Mouse (Mus musculus): ENCODE measurements around the gene Krtap28-10. TPM values are rescaled to one million over a fixed set of nuclear protein-coding genes. Genes with fewer than 3 reads are reported as not detected.
A peak's percentile ranks its signal among the peaks of the same experiment; 100 is the strongest.

Gene Krtap28-10
- total RNA-seq (2021) (not detected), polyA plus RNA-seq (2012; rRNA removed) (not detected in 2 replicates)
- long read RNA-seq: 0 reads

GRCm38 (mm10) chr1:83042380-83042779, at the start of gene Krtap28-10:
Gene Krtap28-10, minus strand, starts transcription at chr1:83042480.
- 83% methylated on average over 2 of the region's 2 CpGs for whole genome bisulfite sequencing
- H3K79me2 ChIP-seq (replicated peaks; ENCODE audit: control insufficient read depth, insufficient read depth, low read length): no peaks in the 10 kb centered on the region
- H3K4me1 ChIP-seq (ENCODE audit: control insufficient read depth, insufficient read depth, low read length): no peaks in the 10 kb centered on the region
- no peaks in the 10 kb centered on the region for H3K36me3 ChIP-seq (ENCODE audit: control insufficient read depth, insufficient read depth, low read length)
- H3K4me3 ChIP-seq: no peak within 1 kb of the TSS
- H3K27me3 ChIP-seq (ENCODE audit: control insufficient read depth, insufficient read depth, low read length): no peaks in the 10 kb centered on the region; the same call in 1 of the 2 replicates
- intact Hi-C loops (cut with DNase I): no loop called here
- DNase-seq: no peak
- no peak within 1 kb of the TSS for H3K27ac ChIP-seq
- TF ChIP-seq EP300 (IDR thresholded peaks at IDR 0.05; ENCODE audit: insufficient read depth, low read depth, low read length) (no peak), POLR2A (IDR thresholded peaks at IDR 0.05; ENCODE audit: insufficient read depth, low read depth, low read length) (no peak), CTCF (IDR thresholded peaks at IDR 0.05) (no peak)
- H3K9ac ChIP-seq (ENCODE audit: low read depth, low read length): no peak within 1 kb of the TSS

DNA sequence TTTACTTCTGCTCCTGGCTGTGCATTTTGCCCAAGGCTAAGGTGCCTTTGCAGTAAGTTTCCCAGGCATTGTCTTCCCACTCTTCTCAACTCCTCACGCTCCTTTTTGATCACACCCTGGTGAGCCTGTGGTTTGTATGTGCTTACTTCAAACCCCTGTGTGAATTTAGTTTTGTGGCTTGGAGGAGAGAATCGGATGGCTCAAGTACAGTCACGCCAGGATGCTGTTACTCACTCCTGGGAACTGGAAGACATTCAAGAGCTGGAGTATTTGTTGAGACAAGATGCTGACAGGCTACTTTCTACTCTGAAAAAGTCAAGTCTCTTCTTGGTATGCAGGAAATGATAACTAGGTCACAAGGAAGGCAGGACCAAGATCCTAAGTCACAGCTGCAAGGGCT, 49.0 kb upstream of the Krtap28-10 start:
- Histone ChIP-seq H3K36me3 (ENCODE audit: control insufficient read depth, insufficient read depth, low read length) (no peaks in the 10 kb centered on the region), H3K27me3 (ENCODE audit: control insufficient read depth, insufficient read depth, low read length) (no peaks in the 10 kb centered on the region), H3K27ac (no peak overlapping the region), H3K4me3 (no peak overlapping the region), H3K9ac (ENCODE audit: low read depth, low read length) (no peak overlapping the region), H3K79me2 (replicated peaks; ENCODE audit: control insufficient read depth, insufficient read depth, low read length) (no peaks in the 10 kb centered on the region), H3K4me1 (ENCODE audit: control insufficient read depth, insufficient read depth, low read length) (no peaks in the 10 kb centered on the region)
- no peak for TF ChIP-seq CTCF (IDR thresholded peaks at IDR 0.05)
- no peak for TF ChIP-seq EP300 (IDR thresholded peaks at IDR 0.05; ENCODE audit: insufficient read depth, low read depth, low read length)
- TF ChIP-seq POLR2A (IDR thresholded peaks at IDR 0.05; ENCODE audit: insufficient read depth, low read depth, low read length): no peak
- DNase-seq: no peak
- 53% methylated on average over 3 of the region's 3 CpGs for WGBS
- intact Hi-C loops (cut with DNase I): no loop called here

DNA sequence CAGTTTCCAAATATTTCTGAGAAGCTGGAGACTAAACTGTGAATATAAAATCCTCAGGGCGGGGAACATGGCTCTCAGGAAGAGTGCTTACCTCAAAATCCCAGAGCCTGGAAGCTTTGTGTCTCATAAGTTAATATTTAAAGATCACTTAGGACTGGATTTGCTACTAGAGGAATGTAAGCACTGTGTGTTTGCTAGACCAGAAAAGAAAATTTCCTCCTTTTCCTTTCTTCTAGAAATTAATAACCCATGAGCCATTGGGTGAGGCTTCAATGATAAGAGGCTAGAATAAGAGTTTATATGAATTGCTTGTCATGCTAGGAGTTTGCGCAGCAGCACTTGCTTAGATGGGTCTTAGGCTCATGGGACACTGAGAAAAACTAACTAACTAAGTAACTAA, 42.5 kb upstream of the Krtap28-10 start:
- intact Hi-C loops (cut with DNase I): no loop called here
- no peaks in the 10 kb centered on the region for H3K4me1 ChIP-seq (ENCODE audit: control insufficient read depth, insufficient read depth, low read length)
- no peaks in the 10 kb centered on the region for H3K79me2 ChIP-seq (replicated peaks; ENCODE audit: control insufficient read depth, insufficient read depth, low read length)
- no peaks in the 10 kb centered on the region for H3K27me3 ChIP-seq (ENCODE audit: control insufficient read depth, insufficient read depth, low read length)
- WGBS: 88% methylated on average over 2 of the region's 2 CpGs
- H3K9ac ChIP-seq (ENCODE audit: low read depth, low read length): no peak overlapping the region
- no peak for TF ChIP-seq POLR2A (IDR thresholded peaks at IDR 0.05; ENCODE audit: insufficient read depth, low read depth, low read length)
- TF ChIP-seq EP300 (IDR thresholded peaks at IDR 0.05; ENCODE audit: insufficient read depth, low read depth, low read length): no peak
- TF ChIP-seq CTCF (IDR thresholded peaks at IDR 0.05): no peak
- H3K4me3 ChIP-seq: no peak overlapping the region
- no peak for DNase-seq
- no peaks in the 10 kb centered on the region for H3K36me3 ChIP-seq (ENCODE audit: control insufficient read depth, insufficient read depth, low read length)
- H3K27ac ChIP-seq: no peak overlapping the region

DNA sequence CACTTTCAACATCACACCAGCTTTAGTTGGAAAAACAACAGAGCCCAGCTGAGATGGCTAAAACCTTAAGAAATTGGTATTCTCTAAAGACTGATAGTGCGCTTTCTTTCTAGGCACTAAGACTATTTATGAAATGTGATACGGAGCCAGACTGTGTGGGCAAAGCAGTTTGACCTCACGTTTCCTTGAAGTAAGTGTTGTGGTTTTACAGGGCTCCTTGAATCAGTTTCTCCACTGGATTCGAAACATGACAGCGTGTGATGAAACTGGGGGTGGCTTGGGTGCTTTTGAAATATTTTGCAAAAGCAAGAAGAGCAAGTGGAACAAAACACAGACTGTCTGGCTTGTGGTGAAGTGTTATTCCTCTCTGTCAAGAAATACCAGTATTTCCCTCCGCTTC, 34.7 kb upstream of the Krtap28-10 start:
- intact Hi-C loops (cut with DNase I): no loop called here
- H3K27me3 ChIP-seq (ENCODE audit: control insufficient read depth, insufficient read depth, low read length): no peaks in the 10 kb centered on the region
- no peak overlapping the region for H3K9ac ChIP-seq (ENCODE audit: low read depth, low read length)
- TF ChIP-seq EP300 (IDR thresholded peaks at IDR 0.05; ENCODE audit: insufficient read depth, low read depth, low read length): no peak
- TF ChIP-seq CTCF (IDR thresholded peaks at IDR 0.05): no peak
- TF ChIP-seq POLR2A (IDR thresholded peaks at IDR 0.05; ENCODE audit: insufficient read depth, low read depth, low read length): no peak
- no peak overlapping the region for H3K27ac ChIP-seq
- H3K36me3 ChIP-seq (ENCODE audit: control insufficient read depth, insufficient read depth, low read length): no peaks in the 10 kb centered on the region
- H3K79me2 ChIP-seq (replicated peaks; ENCODE audit: control insufficient read depth, insufficient read depth, low read length): no peaks in the 10 kb centered on the region
- DNase-seq: no peak
- H3K4me1 ChIP-seq (ENCODE audit: control insufficient read depth, insufficient read depth, low read length): no peaks in the 10 kb centered on the region
- WGBS: 74% methylated on average over 6 of the region's 6 CpGs
- no peak overlapping the region for H3K4me3 ChIP-seq

DNA sequence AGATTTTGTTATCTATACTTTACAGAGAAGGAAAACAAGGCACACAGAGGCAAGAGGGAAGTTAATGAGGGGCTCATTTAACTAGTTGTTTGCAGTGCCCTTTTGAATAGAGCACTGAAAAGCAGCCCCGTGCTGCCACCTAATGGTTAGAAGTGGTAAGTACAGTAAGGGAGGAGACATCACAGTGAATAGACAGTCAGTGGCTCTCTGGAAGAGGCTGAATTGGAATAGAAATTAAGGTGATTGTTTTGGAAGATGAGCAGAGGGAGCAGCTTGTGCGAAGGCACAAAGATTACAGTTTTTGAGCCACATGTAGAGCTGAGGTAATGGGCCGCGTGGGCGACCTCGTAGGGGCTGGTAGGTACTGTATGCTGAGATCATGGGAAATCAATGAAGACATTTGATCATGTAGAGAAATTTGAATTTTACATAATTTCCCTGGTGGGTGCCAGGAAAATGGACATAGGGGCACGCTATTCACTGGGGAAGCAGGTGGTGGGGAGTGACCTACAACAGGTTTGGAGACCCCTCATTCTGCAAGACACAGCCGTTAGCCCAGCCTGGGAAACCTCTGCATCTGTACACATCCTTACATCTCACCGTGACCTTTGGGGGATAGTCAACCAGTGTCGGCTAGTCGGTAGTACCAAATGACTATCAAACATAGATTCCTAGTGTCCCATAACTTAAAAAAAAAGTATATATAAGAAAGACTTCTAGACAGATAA, 34.1 kb upstream of the Krtap28-10 start:
- no peak for TF ChIP-seq POLR2A (IDR thresholded peaks at IDR 0.05; ENCODE audit: insufficient read depth, low read depth, low read length)
- TF ChIP-seq CTCF (IDR thresholded peaks at IDR 0.05): peak; percentile 88
- no peak for TF ChIP-seq EP300 (IDR thresholded peaks at IDR 0.05; ENCODE audit: insufficient read depth, low read depth, low read length)
- Histone ChIP-seq H3K4me3 (no peak overlapping the region), H3K79me2 (replicated peaks; ENCODE audit: control insufficient read depth, insufficient read depth, low read length) (no peaks in the 10 kb centered on the region), H3K27ac (no peak overlapping the region), H3K27me3 (ENCODE audit: control insufficient read depth, insufficient read depth, low read length) (no peaks in the 10 kb centered on the region), H3K9ac (ENCODE audit: low read depth, low read length) (no peak overlapping the region), H3K4me1 (ENCODE audit: control insufficient read depth, insufficient read depth, low read length) (no peaks in the 10 kb centered on the region), H3K36me3 (ENCODE audit: control insufficient read depth, insufficient read depth, low read length) (no peaks in the 10 kb centered on the region)
- WGBS: 44% methylated on average over 11 of the region's 11 CpGs
- intact Hi-C loops (cut with DNase I): loop anchor here (1.0 kb wide), 1 partner anchor 289 kb away; no protein-coding TSS in a partner anchor
- no peak for DNase-seq

- TF ChIP-seq CTCF (IDR thresholded peaks at IDR 0.05): no peak
- TF ChIP-seq EP300 (IDR thresholded peaks at IDR 0.05; ENCODE audit: insufficient read depth, low read depth, low read length): no peak
- TF ChIP-seq POLR2A (IDR thresholded peaks at IDR 0.05; ENCODE audit: insufficient read depth, low read depth, low read length): no peak
Measured at GRCm38 (mm10) chr1:83075526-83076189, 33.4 kb upstream of the Krtap28-10 start.

More at GRCm38 (mm10) chr1:83075526-83076189, 33.4 kb upstream of the Krtap28-10 start:
- no peak for DNase-seq
- Histone ChIP-seq H3K4me3 (no peak overlapping the region), H3K4me1 (ENCODE audit: control insufficient read depth, insufficient read depth, low read length) (no peaks in the 10 kb centered on the region), H3K36me3 (ENCODE audit: control insufficient read depth, insufficient read depth, low read length) (no peaks in the 10 kb centered on the region), H3K27ac (no peak overlapping the region), H3K27me3 (ENCODE audit: control insufficient read depth, insufficient read depth, low read length) (no peaks in the 10 kb centered on the region), H3K79me2 (replicated peaks; ENCODE audit: control insufficient read depth, insufficient read depth, low read length) (no peaks in the 10 kb centered on the region), H3K9ac (ENCODE audit: low read depth, low read length) (no peak overlapping the region)
- intact Hi-C loops (cut with DNase I): loop anchor here (1.0 kb wide), 1 partner anchor 288 kb away; no protein-coding TSS in a partner anchor
- 38% methylated on average over 15 of the region's 15 CpGs for WGBS

Data from heart, adult 2 months (tissue).